Mouse (Mus musculus) embryonic facial prominence, embryonic 11.5 days (tissue): ENCODE data around the gene Gm20388. TPM values are rescaled to one million over a fixed set of nuclear protein-coding genes. Genes with fewer than 3 reads are reported as not detected.

Experiments
- ATAC-seq: fragments of 200-750 bp; cut with Nextera tagmentation; replicated peaks from 2 replicates; pipeline ENCODE4 v1.8.0; 2017; ENCODE audit warnings: low read depth; ENCODE audit not compliant: insufficient number of reproducible peaks, low FRiP score, low TSS enrichment
- DNase-seq: peaks from one replicate; pipeline ENCODE4 v3.0.0-alpha.2; 2015; ENCODE audit warnings: low spot score
- H3K27ac ChIP-seq: fragments of 300-500 bp; sonication (generic); replicated peaks from 2 replicates; pipeline ENCODE4 v1.5.1; 2014; ENCODE audit warnings: mild to moderate bottlenecking, low read depth, low read length, control low read depth
- H3K27me3 ChIP-seq: fragments of 300-500 bp; sonication (generic); 2 replicates; pipeline ENCODE4 v1.6.1; 2014; ENCODE audit warnings: mild to moderate bottlenecking, low read length, moderate library complexity, mixed read lengths; ENCODE audit not compliant: control insufficient read depth, insufficient read depth
- H3K36me3 ChIP-seq: fragments of 300-500 bp; sonication (generic); replicated peaks from 2 replicates; pipeline ENCODE4 v1.6.1; 2014; ENCODE audit warnings: low read depth, mild to moderate bottlenecking, low read length, moderate library complexity, mixed read lengths; ENCODE audit not compliant: control insufficient read depth, insufficient read depth
- H3K4me1 ChIP-seq: fragments of 300-500 bp; sonication (generic); 2 replicates; pipeline ENCODE4 v1.6.1; 2014; ENCODE audit warnings: low read length, mixed read lengths; ENCODE audit not compliant: control insufficient read depth, insufficient read depth
- H3K4me2 ChIP-seq: fragments of 300-500 bp; sonication (generic); 2 replicates; pipeline ENCODE4 v1.6.1; 2014; ENCODE audit warnings: low read depth, mild to moderate bottlenecking, control low read depth, low read length, moderate library complexity
- H3K4me3 ChIP-seq: fragments of 300-500 bp; sonication (generic); 2 replicates; pipeline ENCODE4 v1.5.1; 2014; ENCODE audit warnings: low read depth, low read length, control low read depth
- H3K9ac ChIP-seq: fragments of 300-500 bp; sonication (generic); replicated peaks from 2 replicates; pipeline ENCODE4 v1.6.1; 2014; ENCODE audit warnings: mild to moderate bottlenecking, control low read depth, low read length
- H3K9me3 ChIP-seq: fragments of 300-500 bp; sonication (generic); replicated peaks from 2 replicates; pipeline ENCODE4 v1.6.1; 2016; ENCODE audit warnings: mild to moderate bottlenecking, low read length, inconsistent platforms, mixed read lengths; ENCODE audit not compliant: control insufficient read depth
- WGBS: fragments of 180-500 bp; shearing (Covaris S2); extraction: QIAGEN DNeasy Blood & Tissue Kit; methylation state at CpG from one replicate; pipeline ENCODE4 v1.1.7; 2014; 5-methylcytosine and 5-hydroxymethylcytosine counted together
- polyA plus RNA-seq: library from polyadenylated mRNA; unstranded; fragments of >200 nt; fragmentation: Nextera tagmentation; extraction: Ambion mirVana; gene quantifications from 2 replicates; pipeline ENCODE4 v1.2.1, GENCODE M21; 2014

Gm20388 gene
- polyA plus RNA-seq, 1 experiment from 2014 or later, result 3.1 TPM

DNA sequence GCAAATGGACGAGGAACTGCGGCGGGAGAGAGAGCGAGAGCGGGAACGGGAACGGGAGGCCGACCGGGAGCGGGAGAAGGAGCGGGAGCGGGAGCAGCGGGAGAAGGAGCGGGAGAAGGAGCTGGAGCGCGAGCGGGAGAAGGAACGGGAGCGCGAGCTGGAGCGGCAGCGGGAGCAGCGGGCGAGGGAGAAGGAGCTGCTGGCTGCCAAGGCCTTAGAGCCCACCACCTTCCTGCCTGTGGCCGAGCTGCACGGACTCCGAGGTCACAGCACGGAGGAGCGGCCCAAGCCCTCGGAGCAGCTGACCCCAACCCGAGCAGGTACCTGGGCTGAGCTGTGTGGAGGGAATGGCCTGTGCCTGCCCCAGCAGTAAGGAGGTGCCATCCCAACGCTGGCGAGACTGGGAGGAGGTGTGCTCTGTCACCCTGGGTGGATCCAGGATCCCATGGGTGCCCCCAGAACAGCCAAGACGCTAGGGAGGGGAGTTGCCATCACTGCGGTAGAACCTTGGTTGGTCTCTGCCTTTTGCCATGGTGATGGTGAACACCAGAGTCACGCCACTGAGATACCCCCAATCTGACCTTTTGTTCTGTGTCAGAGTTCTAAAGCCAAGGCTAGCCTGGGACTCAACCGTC lies 657.6 kb downstream of the Gm20388 start:
- no peak overlapping the region for H3K4me3 ChIP-seq
- no peak overlapping the region for H3K4me2 ChIP-seq
- H3K27ac ChIP-seq, result no peak overlapping the region
- DNase-seq, result no peak
- no peaks in the 10 kb centered on the region for H3K9me3 ChIP-seq
- peaks cover 25% of the 10 kb centered on the region for H3K4me1 ChIP-seq
- 95% methylated on average over 37 of the region's 37 CpGs for WGBS
- H3K9ac ChIP-seq, result no peak overlapping the region
- no peak for ATAC-seq
- H3K36me3 ChIP-seq, result peaks cover 19% of the 10 kb centered on the region
- no peaks in the 10 kb centered on the region for H3K27me3 ChIP-seq

- no peak overlapping the region for H3K4me3 ChIP-seq
- H3K27me3 ChIP-seq, result no peaks in the 10 kb centered on the region
- no peaks in the 10 kb centered on the region for H3K9me3 ChIP-seq
- H3K4me2 ChIP-seq, result no peak overlapping the region
- no peak overlapping the region for H3K27ac ChIP-seq
- 93% methylated on average over 17 of the region's 17 CpGs for WGBS
- peaks cover 24% of the 10 kb centered on the region for H3K36me3 ChIP-seq
- H3K9ac ChIP-seq, result no peak overlapping the region
- peaks cover 17% of the 10 kb centered on the region for H3K4me1 ChIP-seq
- DNase-seq, result no peak
- no peak for ATAC-seq
Observed at GRCm38 (mm10) chr8:120569123-120569522, 658.5 kb downstream of the Gm20388 start.

GRCm38 (mm10) chr8:120569939-120570715 lies 659.5 kb downstream of the Gm20388 start:
- peaks cover 29% of the 10 kb centered on the region for H3K36me3 ChIP-seq

DNA sequence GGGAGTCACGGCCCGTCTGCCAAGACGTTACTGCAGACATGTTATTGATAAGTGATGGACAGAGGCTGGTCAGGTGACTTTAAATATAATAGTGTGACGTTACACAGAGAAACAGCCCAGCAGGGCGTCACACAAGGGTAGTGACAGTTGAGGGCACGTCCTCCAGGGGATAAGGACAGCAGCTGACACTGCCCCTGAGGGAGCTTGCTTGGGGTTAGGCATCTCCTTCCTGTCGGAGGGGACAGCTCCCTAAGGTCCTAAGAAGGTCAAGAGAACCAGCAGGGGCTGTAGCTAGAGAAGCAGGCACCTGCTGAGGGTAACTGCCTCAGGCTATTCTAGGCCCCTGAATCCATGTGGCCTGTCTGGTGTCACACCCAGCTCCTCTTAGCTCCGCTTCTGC lies 660.9 kb downstream of the Gm20388 start:
- no peak for ATAC-seq
- no peak overlapping the region for H3K4me3 ChIP-seq
- peaks cover 4% of the 10 kb centered on the region for H3K4me1 ChIP-seq
- H3K4me2 ChIP-seq, result no peak overlapping the region
- no peak overlapping the region for H3K27ac ChIP-seq
- H3K9me3 ChIP-seq, result no peaks in the 10 kb centered on the region
- H3K9ac ChIP-seq, result no peak overlapping the region
- H3K36me3 ChIP-seq, result peaks cover 29% of the 10 kb centered on the region
- DNase-seq, result no peak
- WGBS, result 76% methylated on average over 8 of the region's 8 CpGs
- H3K27me3 ChIP-seq, result no peaks in the 10 kb centered on the region

More at GRCm38 (mm10) chr8:120569939-120570715, 659.5 kb downstream of the Gm20388 start:
- DNase-seq, result peak; percentile 87
- H3K4me2 ChIP-seq, result no peak overlapping the region
- no peak overlapping the region for H3K27ac ChIP-seq
- peaks cover 9% of the 10 kb centered on the region for H3K4me1 ChIP-seq
- no peaks in the 10 kb centered on the region for H3K9me3 ChIP-seq
- 64% methylated on average over 13 of the region's 13 CpGs for WGBS
- no peak overlapping the region for H3K4me3 ChIP-seq
- ATAC-seq, result no peak
- H3K27me3 ChIP-seq, result no peaks in the 10 kb centered on the region
- H3K9ac ChIP-seq, result no peak overlapping the region

GRCm38 (mm10) chr8:120572534-120572933 lies 661.9 kb downstream of the Gm20388 start:
- H3K4me1 ChIP-seq, result no peaks in the 10 kb centered on the region; the same call in none of the 2 replicates
- no peaks in the 10 kb centered on the region for H3K9me3 ChIP-seq
- no peak overlapping the region for H3K4me2 ChIP-seq
- DNase-seq (no peak), ATAC-seq (no peak)
- H3K27me3 ChIP-seq, result no peaks in the 10 kb centered on the region
- no peak overlapping the region for H3K9ac ChIP-seq
- WGBS, result 78% methylated on average over 21 of the region's 21 CpGs
- H3K27ac ChIP-seq, result no peak overlapping the region
- H3K4me3 ChIP-seq, result no peak overlapping the region
- H3K36me3 ChIP-seq, result peaks cover 29% of the 10 kb centered on the region

DNA sequence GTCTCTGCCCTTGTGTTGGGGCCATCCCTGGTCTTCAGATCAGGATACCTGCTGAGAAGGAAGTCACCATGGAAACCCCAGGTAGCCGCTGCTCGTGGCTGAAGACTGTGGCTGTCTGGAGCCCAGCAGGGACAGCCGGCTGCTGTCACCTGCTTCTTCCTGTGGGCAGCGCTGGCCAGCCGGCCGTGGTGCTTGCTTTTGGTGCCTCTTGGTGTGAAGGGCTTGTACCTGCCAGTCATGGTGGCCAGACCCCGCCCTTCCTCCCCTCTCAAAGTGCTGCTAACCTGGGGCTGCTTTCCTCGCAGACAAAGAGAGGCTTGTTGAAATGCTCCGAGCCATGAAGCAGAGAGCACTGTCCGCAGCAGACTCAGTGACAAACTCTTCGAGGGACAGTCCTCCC lies 663.2 kb downstream of the Gm20388 start:
- 0 out of 2 replicates have a peak overlapping the region, but pooled peaks have one; percentile 13 for H3K9ac ChIP-seq
- 63% methylated on average over 11 of the region's 11 CpGs for WGBS
- no peak overlapping the region for H3K4me3 ChIP-seq
- no peaks in the 10 kb centered on the region; the same call in none of the 2 replicates for H3K4me1 ChIP-seq
- no peaks in the 10 kb centered on the region for H3K27me3 ChIP-seq
- H3K27ac ChIP-seq, result no peak overlapping the region
- no peaks in the 10 kb centered on the region for H3K9me3 ChIP-seq
- DNase-seq, result no peak
- no peak for ATAC-seq
- H3K36me3 ChIP-seq, result peaks cover 28% of the 10 kb centered on the region
- no peak overlapping the region for H3K4me2 ChIP-seq

DNA sequence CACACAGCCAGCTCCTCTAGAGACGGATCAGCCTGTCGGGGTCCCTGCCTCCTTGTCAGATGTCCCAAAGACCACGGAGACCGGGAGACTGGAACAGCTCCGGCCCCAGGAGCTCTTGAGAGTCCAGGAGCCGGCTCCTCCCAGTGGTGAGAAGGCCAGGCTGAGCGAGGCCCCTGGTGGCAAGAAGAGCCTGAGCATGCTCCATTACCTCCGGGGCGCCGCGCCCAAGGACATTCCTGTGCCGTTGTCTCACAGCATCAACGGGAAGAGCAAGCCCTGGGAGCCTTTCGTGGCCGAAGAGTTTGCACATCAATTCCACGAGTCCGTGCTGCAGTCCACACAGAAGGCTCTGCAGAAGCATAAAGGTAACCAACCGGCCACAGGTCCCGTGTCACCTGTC lies 664.3 kb downstream of the Gm20388 start:
- no peak for ATAC-seq
- Histone ChIP-seq H3K4me3 (no peak overlapping the region), H3K27me3 (no peaks in the 10 kb centered on the region), H3K27ac (no peak overlapping the region), H3K4me2 (no peak overlapping the region), H3K9ac (no peak overlapping the region), H3K4me1 (no peaks in the 10 kb centered on the region; the same call in none of the 2 replicates), H3K36me3 (peaks cover 30% of the 10 kb centered on the region), H3K9me3 (no peaks in the 10 kb centered on the region)
- 76% methylated on average over 19 of the region's 19 CpGs for WGBS
- DNase-seq, result no peak

DNA sequence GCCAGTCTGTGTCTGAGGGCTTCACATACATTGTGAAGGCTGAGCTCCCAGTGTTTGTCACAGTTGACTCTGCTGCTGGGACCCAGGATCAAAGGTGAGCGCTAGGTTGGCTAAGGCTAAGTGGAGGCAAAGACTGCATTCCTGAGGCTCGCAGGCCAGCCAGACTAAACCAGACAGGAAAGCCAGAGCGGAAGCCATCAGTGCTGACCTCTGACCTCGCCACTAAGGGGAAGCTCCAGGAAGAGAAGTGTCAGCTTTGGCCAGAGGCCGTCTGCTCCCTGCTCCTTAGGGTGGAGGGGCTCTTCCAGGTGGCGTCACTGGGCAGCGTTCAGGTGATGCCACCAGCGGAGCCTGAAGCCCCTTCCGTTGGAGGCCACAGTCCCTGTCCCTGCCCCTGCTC lies 665.2 kb downstream of the Gm20388 start:
- 0 out of 2 replicates have a peak, but pooled peaks have one; percentile 4 for ATAC-seq
- H3K36me3 ChIP-seq, result peaks cover 34% of the 10 kb centered on the region
- no peaks in the 10 kb centered on the region for H3K27me3 ChIP-seq
- no peaks in the 10 kb centered on the region; the same call in none of the 2 replicates for H3K4me1 ChIP-seq
- 19% methylated on average over 9 of the region's 9 CpGs for WGBS
- DNase-seq, result no peak
- H3K9ac ChIP-seq, result no peak overlapping the region
- no peak overlapping the region for H3K4me3 ChIP-seq
- no peak overlapping the region for H3K4me2 ChIP-seq
- H3K9me3 ChIP-seq, result no peaks in the 10 kb centered on the region
- H3K27ac ChIP-seq, result no peak overlapping the region
